In genomic region chr15:56834621-56835020, GRCm38 (mm10) we compare ENCODE assay signal across 27 mouse cellular contexts.
DNase-seq lines count a peak whose midpoint lies in the region; ATAC-seq and TF ChIP-seq lines count a peak whose summit lies in the region.
"Had no signal": no experiment of that assay in that cellular context is flagged by ENCODE, and none has a peak within 500 bp of the region (broad histone marks: within the 10 kb centered on the region; RNA-seq: fewer than 3 reads in every experiment).

No protein-coding gene starts in this region.

- no peaks in the 10 kb centered on the region for H3K9me3 ChIP-seq in intestine, embryonic 16.5 days (ENCODE audit: control insufficient read depth, low read length)
- H3K9me3 ChIP-seq in intestine, embryonic 15.5 days = no peaks in the 10 kb centered on the region
- no peaks in the 10 kb centered on the region for H3K9me3 ChIP-seq in midbrain, embryonic 11.5 days (ENCODE audit: control insufficient read depth, low read length)
- no peaks in the 10 kb centered on the region for H3K9me3 ChIP-seq in midbrain, embryonic 16.5 days (replicated peaks; ENCODE audit: control insufficient read depth, low read length, poor library complexity, severe bottlenecking)
- H3K9me3 ChIP-seq: embryonic facial prominence, embryonic 10.5 days; embryonic facial prominence, embryonic 13.5 days; forebrain, embryonic 12.5 days; forebrain, embryonic 15.5 days; heart, embryonic 15.5 days; hindbrain, embryonic 12.5 days; hindbrain, embryonic 15.5 days had no signal

- WGBS in intestine, embryonic 16.5 days = 84% methylated on average over 2 of the region's 2 CpGs
- 61% methylated on average over 2 of the region's 2 CpGs for WGBS in intestine, embryonic 15.5 days
- WGBS in midbrain, embryonic 11.5 days = 83% methylated on average over 2 of the region's 2 CpGs
- WGBS in midbrain, embryonic 16.5 days = 91% methylated on average over 2 of the region's 2 CpGs

- H3K36me3 ChIP-seq in intestine, embryonic 16.5 days (ENCODE audit: control insufficient read depth, insufficient read depth, low read length) = no peaks in the 10 kb centered on the region
- no peaks in the 10 kb centered on the region for H3K36me3 ChIP-seq in intestine, embryonic 15.5 days
- no peaks in the 10 kb centered on the region for H3K36me3 ChIP-seq in midbrain, embryonic 11.5 days (ENCODE audit: control insufficient read depth, insufficient read depth, low read length)
- H3K36me3 ChIP-seq in midbrain, embryonic 16.5 days (ENCODE audit: control insufficient read depth, insufficient read depth, low read length) = no peaks in the 10 kb centered on the region
- H3K36me3 ChIP-seq: embryonic facial prominence, embryonic 10.5 days; embryonic facial prominence, embryonic 13.5 days; forebrain, embryonic 12.5 days; forebrain, embryonic 15.5 days; heart, embryonic 15.5 days; hindbrain, embryonic 12.5 days; hindbrain, embryonic 15.5 days had no signal

- peak; percentile 38; the same call in 1 of the 2 replicates for ATAC-seq in intestine, embryonic 16.5 days
- no peak for ATAC-seq in intestine, embryonic 15.5 days
- ATAC-seq in midbrain, embryonic 11.5 days (ENCODE audit: low FRiP score) = no peak
- no peak for ATAC-seq in midbrain, embryonic 16.5 days
- ATAC-seq in Patski = peak; percentile 61
- ATAC-seq: activated CD4-positive, CD25-positive, alpha-beta regulatory T cell, adult 4 months; forebrain, embryonic 15.5 days; intestine, postnatal 0 days had no signal

- TF ChIP-seq CTCF in Patski (IDR thresholded peaks at IDR 0.05) = no peak

- H3K4me2 ChIP-seq in intestine, embryonic 16.5 days (ENCODE audit: low read depth, low read length) = no peak overlapping the region
- H3K4me2 ChIP-seq in intestine, embryonic 15.5 days (replicated peaks) = no peak overlapping the region
- no peak overlapping the region for H3K4me2 ChIP-seq in midbrain, embryonic 11.5 days
- no peak overlapping the region for H3K4me2 ChIP-seq in midbrain, embryonic 16.5 days (ENCODE audit: low read length)
- H3K4me2 ChIP-seq: embryonic facial prominence, embryonic 13.5 days; forebrain, embryonic 12.5 days; forebrain, embryonic 15.5 days; heart, embryonic 11.5 days; heart, embryonic 15.5 days; hindbrain, embryonic 12.5 days; hindbrain, embryonic 15.5 days had no signal

- H3K9ac ChIP-seq in intestine, embryonic 16.5 days (ENCODE audit: low read depth, low read length) = no peak overlapping the region
- H3K9ac ChIP-seq in intestine, embryonic 15.5 days = no peak overlapping the region
- no peak overlapping the region for H3K9ac ChIP-seq in midbrain, embryonic 11.5 days (ENCODE audit: low read length)
- no peak overlapping the region for H3K9ac ChIP-seq in midbrain, embryonic 16.5 days (ENCODE audit: low read depth, low read length)
- H3K9ac ChIP-seq: embryonic facial prominence, embryonic 13.5 days; forebrain, embryonic 12.5 days; forebrain, embryonic 15.5 days; heart, embryonic 15.5 days; hindbrain, embryonic 12.5 days; hindbrain, embryonic 15.5 days had no signal

- in situ Hi-C loops in Patski (cut with MboI; ENCODE audit: low pct_unique_long_range_greater_than_20kb) = loop anchor here (10.0 kb wide), 1 partner anchor 770 kb away; no protein-coding TSS in a partner anchor

- H3K27me3 ChIP-seq in intestine, embryonic 16.5 days (replicated peaks; ENCODE audit: control insufficient read depth, insufficient read depth, low read length) = no peaks in the 10 kb centered on the region
- no peaks in the 10 kb centered on the region for H3K27me3 ChIP-seq in intestine, embryonic 15.5 days (replicated peaks)
- H3K27me3 ChIP-seq in midbrain, embryonic 11.5 days (ENCODE audit: control insufficient read depth, insufficient read depth, low read length) = no peaks in the 10 kb centered on the region
- H3K27me3 ChIP-seq in midbrain, embryonic 16.5 days (ENCODE audit: control insufficient read depth, insufficient read depth, low read depth, low read length) = no peaks in the 10 kb centered on the region
- no peaks in the 10 kb centered on the region for H3K27me3 ChIP-seq in Patski
- H3K27me3 ChIP-seq: embryonic facial prominence, embryonic 13.5 days; forebrain, embryonic 12.5 days; forebrain, embryonic 15.5 days; heart, embryonic 15.5 days; hindbrain, embryonic 12.5 days; hindbrain, embryonic 15.5 days had no signal

- CTCF ChIA-PET in Patski (lab: Charles Lee) = interaction anchor here (1.1 to 1.4 kb wide), 4 partner anchors 9 to 24 kb away, joined by 3 to 4 read pairs (median 4); no protein-coding TSS in a partner anchor

- no peaks in the 10 kb centered on the region for H3K4me1 ChIP-seq in intestine, embryonic 16.5 days (ENCODE audit: control insufficient read depth, insufficient read depth, low read length)
- no peaks in the 10 kb centered on the region for H3K4me1 ChIP-seq in intestine, embryonic 15.5 days (replicated peaks)
- no peaks in the 10 kb centered on the region for H3K4me1 ChIP-seq in midbrain, embryonic 11.5 days (ENCODE audit: control insufficient read depth, insufficient read depth, low read length)
- no peaks in the 10 kb centered on the region for H3K4me1 ChIP-seq in midbrain, embryonic 16.5 days (ENCODE audit: control insufficient read depth, insufficient read depth, low read length)
- H3K4me1 ChIP-seq: embryonic facial prominence, embryonic 10.5 days; embryonic facial prominence, embryonic 13.5 days; forebrain, embryonic 12.5 days; forebrain, embryonic 15.5 days; heart, embryonic 15.5 days; hindbrain, embryonic 12.5 days; hindbrain, embryonic 15.5 days had no signal

- DNase-seq in embryo, embryonic 10.5 days (ENCODE audit: low spot score) = peak; percentile 5
- no peak for DNase-seq in embryo, embryonic 11 days
- DNase-seq in midbrain, embryonic 11.5 days (ENCODE audit: low spot score, missing footprints) = peak; percentile 26
- DNase-seq in Patski (ENCODE audit: low read depth, low spot score) = no peak
- no peak for DNase-seq in gastrocnemius, adult 8-10 months (ENCODE audit: low spot score in 2 of 2)
- DNase-seq: adrenal gland, adult 8-10 months; adrenal gland, postnatal 25 days; cerebellum, adult 11-12 months; cerebellum, adult 8-10 months; cerebellum, postnatal 14 days; gastrocnemius, postnatal 10 days; gastrocnemius, postnatal 36 days; heart, postnatal 14 days had no signal

- H3K27ac ChIP-seq in intestine, embryonic 16.5 days (ENCODE audit: low read length) = no peak overlapping the region
- no peak overlapping the region for H3K27ac ChIP-seq in intestine, embryonic 15.5 days
- H3K27ac ChIP-seq in midbrain, embryonic 11.5 days (ENCODE audit: low read depth, low read length) = no peak overlapping the region
- H3K27ac ChIP-seq in midbrain, embryonic 16.5 days (ENCODE audit: low read length) = no peak overlapping the region
- H3K27ac ChIP-seq: embryonic facial prominence, embryonic 10.5 days; embryonic facial prominence, embryonic 13.5 days; forebrain, embryonic 12.5 days; forebrain, embryonic 15.5 days; heart, embryonic 15.5 days; hindbrain, embryonic 12.5 days; hindbrain, embryonic 15.5 days had no signal

- H3K4me3 ChIP-seq in intestine, embryonic 16.5 days (ENCODE audit: low read length) = no peak overlapping the region
- H3K4me3 ChIP-seq in intestine, embryonic 15.5 days (replicated peaks) = no peak overlapping the region
- H3K4me3 ChIP-seq in midbrain, embryonic 11.5 days (ENCODE audit: low read depth, low read length) = no peak overlapping the region
- H3K4me3 ChIP-seq in midbrain, embryonic 16.5 days (ENCODE audit: low read depth, low read length) = no peak overlapping the region
- H3K4me3 ChIP-seq: embryonic facial prominence, embryonic 10.5 days; embryonic facial prominence, embryonic 13.5 days; erythroblast, embryonic 14.5 days; forebrain, embryonic 12.5 days; forebrain, embryonic 15.5 days; heart, embryonic 15.5 days; hindbrain, embryonic 12.5 days; hindbrain, embryonic 15.5 days had no signal

- POLR2A ChIA-PET in Patski (lab: Charles Lee) = no interaction called here

Comparison
In these comparisons a context has a peak if more than half of its experiments do, and no peak if none do; other contexts are left out.
1. DNase-seq: peak in embryo, embryonic 10.5 days (single experiment) and midbrain, embryonic 11.5 days (single experiment); none in embryo, embryonic 11 days (single experiment), Patski (single experiment) and gastrocnemius, adult 8-10 months (0 of 2).
2. ATAC-seq: peak in intestine, embryonic 16.5 days (single experiment) and Patski (single experiment); none in intestine, embryonic 15.5 days (single experiment), midbrain, embryonic 11.5 days (single experiment) and midbrain, embryonic 16.5 days (single experiment).